ENCODE assay signal across 8 mouse cellular contexts in genomic region chr3:83002191-83002590, GRCm38 (mm10). TPM values are rescaled to one million over a fixed set of nuclear protein-coding genes. Genes with fewer than 3 reads are reported as not detected.
DNase-seq lines count a peak whose midpoint lies in the region; ATAC-seq and TF ChIP-seq lines count a peak whose summit lies in the region.

No protein-coding gene starts in this region.

- no peak overlapping the region for H3K9ac ChIP-seq in midbrain, embryonic 15.5 days
- H3K9ac ChIP-seq in limb, embryonic 14.5 days (ENCODE audit: low read depth, low read length, severe bottlenecking), result no peak overlapping the region

- no peaks in the 10 kb centered on the region for H3K27me3 ChIP-seq in cerebellum, adult 2 months (ENCODE audit: control insufficient read depth, insufficient read depth, low read length)
- peaks cover 10% of the 10 kb centered on the region; the same call in 1 of the 2 replicates for H3K27me3 ChIP-seq in midbrain, embryonic 10.5 days (ENCODE audit: low read depth, poor library complexity, severe bottlenecking)
- H3K27me3 ChIP-seq in midbrain, embryonic 15.5 days (replicated peaks), result no peaks in the 10 kb centered on the region
- no peaks in the 10 kb centered on the region for H3K27me3 ChIP-seq in limb, embryonic 14.5 days (ENCODE audit: control insufficient read depth, insufficient read depth, low read length)
- no peaks in the 10 kb centered on the region for H3K27me3 ChIP-seq in splenic B cell, adult 2 months (ENCODE audit: control insufficient read depth, insufficient read depth, low read length, poor library complexity, severe bottlenecking)

- no peak for TF ChIP-seq POLR2A in cerebellum, adult 2 months (IDR thresholded peaks at IDR 0.05; ENCODE audit: borderline replicate concordance, insufficient read depth, low read length)
- TF ChIP-seq POLR2A in bone marrow, adult 2 months (IDR thresholded peaks at IDR 0.05; ENCODE audit: borderline replicate concordance, control insufficient read depth, low read depth, low read length), result no peak
- TF ChIP-seq POLR2A in limb, embryonic 14.5 days (IDR thresholded peaks at IDR 0.05; ENCODE audit: borderline replicate concordance, extremely low read depth, insufficient read depth, insufficient read length), result no peak

- H3K4me3 ChIP-seq in cerebellum, adult 2 months (replicated peaks; ENCODE audit: insufficient read depth, low read depth, low read length), result no peak overlapping the region
- no peak overlapping the region for H3K4me3 ChIP-seq in midbrain, embryonic 10.5 days
- no peak overlapping the region for H3K4me3 ChIP-seq in midbrain, embryonic 15.5 days
- no peak overlapping the region for H3K4me3 ChIP-seq in bone marrow, adult 2 months (replicated peaks; ENCODE audit: control insufficient read depth, low read depth, low read length)
- no peak overlapping the region for H3K4me3 ChIP-seq in limb, embryonic 14.5 days (replicated peaks; ENCODE audit: low read length)

- H3K4me1 ChIP-seq in cerebellum, adult 2 months (ENCODE audit: control insufficient read depth, insufficient read depth, low read length), result no peaks in the 10 kb centered on the region
- H3K4me1 ChIP-seq in midbrain, embryonic 10.5 days, result peaks cover 4% of the 10 kb centered on the region; the same call in 1 of the 2 replicates
- H3K4me1 ChIP-seq in midbrain, embryonic 15.5 days, result 0 out of 2 replicates have a peak, but pooled peaks cover 5% of the 10 kb centered on the region
- H3K4me1 ChIP-seq in bone marrow, adult 2 months (ENCODE audit: control insufficient read depth, insufficient read depth, low read length), result no peaks in the 10 kb centered on the region
- no peaks in the 10 kb centered on the region; the same call in 1 of the 2 replicates for H3K4me1 ChIP-seq in limb, embryonic 14.5 days (ENCODE audit: control insufficient read depth, insufficient read depth, low read length)

- H3K27ac ChIP-seq in cerebellum, adult 2 months (ENCODE audit: insufficient read depth, low read length), result no peak overlapping the region
- H3K27ac ChIP-seq in midbrain, embryonic 10.5 days (replicated peaks), result no peak overlapping the region
- H3K27ac ChIP-seq in midbrain, embryonic 15.5 days, result no peak overlapping the region
- H3K27ac ChIP-seq in bone marrow, adult 2 months (ENCODE audit: control insufficient read depth, insufficient read depth, low read depth, low read length, poor library complexity), result no peak overlapping the region
- no peak overlapping the region for H3K27ac ChIP-seq in limb, embryonic 14.5 days (replicated peaks; ENCODE audit: low read depth, low read length)

- H3K9me3 ChIP-seq in midbrain, embryonic 10.5 days (replicated peaks), result no peaks in the 10 kb centered on the region
- no peaks in the 10 kb centered on the region for H3K9me3 ChIP-seq in midbrain, embryonic 15.5 days
- H3K9me3 ChIP-seq in limb, embryonic 14.5 days (ENCODE audit: control insufficient read depth, low read length), result no peaks in the 10 kb centered on the region

- no peaks in the 10 kb centered on the region for H3K36me3 ChIP-seq in midbrain, embryonic 10.5 days
- no peaks in the 10 kb centered on the region for H3K36me3 ChIP-seq in midbrain, embryonic 15.5 days (replicated peaks)
- no peaks in the 10 kb centered on the region for H3K36me3 ChIP-seq in limb, embryonic 14.5 days (ENCODE audit: control insufficient read depth, insufficient read depth, low read length)
- H3K36me3 ChIP-seq in splenic B cell, adult 2 months (ENCODE audit: control insufficient read depth, insufficient read depth, low read length, poor library complexity, severe bottlenecking), result no peaks in the 10 kb centered on the region

- TF ChIP-seq CTCF in cerebellum, adult 2 months (IDR thresholded peaks at IDR 0.05; ENCODE audit: borderline replicate concordance, insufficient read depth, low read depth, low read length), result peak; percentile 60; the same call in 1 of the 2 replicates
- peak; percentile 33; the same call in 1 of the 2 replicates for TF ChIP-seq CTCF in bone marrow, adult 2 months (IDR thresholded peaks at IDR 0.05; ENCODE audit: control insufficient read depth, insufficient read depth, low read length)

- peak; percentile 11 to 25 for DNase-seq in cerebellum, adult 2 months
- no peak for DNase-seq in cerebellum, adult 11-12 months
- peak; percentile 25 for DNase-seq in midbrain, embryonic 10.5 days (ENCODE audit: low spot score)
- DNase-seq in forelimb bud, embryonic 11.5 days (ENCODE audit: low read depth, low spot score), result peak; percentile 48
- DNase-seq in limb, embryonic 14.5 days (ENCODE audit: low spot score), result peak; percentile 77
- DNase-seq in splenic B cell, adult 2 months (ENCODE audit: low read depth, low spot score), result peak; percentile 61

- 1% methylated on average over 2 of the region's 2 CpGs for WGBS in cerebellum, adult 2 months
- 0% methylated on average over 2 of the region's 2 CpGs for WGBS in midbrain, embryonic 10.5 days
- 3% methylated on average over 2 of the region's 2 CpGs for WGBS in midbrain, embryonic 15.5 days
- WGBS in bone marrow, adult 2 months, result 0% methylated on average over 2 of the region's 2 CpGs
- WGBS in limb, embryonic 14.5 days, result 2% methylated on average over 2 of the region's 2 CpGs

- ATAC-seq in midbrain, embryonic 15.5 days (replicated peaks), result no peak
- ATAC-seq in limb, embryonic 14.5 days (ENCODE audit: low FRiP score, low read depth), result no peak

- H3K4me2 ChIP-seq in midbrain, embryonic 15.5 days, result no peak overlapping the region
- no peak overlapping the region for H3K4me2 ChIP-seq in limb, embryonic 14.5 days (replicated peaks; ENCODE audit: low read depth, low read length, severe bottlenecking)

RNA-seq across cellular contexts. Expression of gene Fgg, which starts 5.3 kb away (rescaled TPM):
- polyA plus RNA-seq in cerebellum, adult 2 months (2012; rRNA removed), result not detected in 2 replicates
- 0.06 TPM in 1 of 2 replicates, not detected in the other for polyA plus RNA-seq in midbrain, embryonic 10.5 days (2016; fragmentation: Nextera tagmentation; extraction: Ambion mirVana)
- polyA plus RNA-seq in midbrain, embryonic 15.5 days (2015; fragmentation: Nextera tagmentation; extraction: Ambion mirVana), result 0.09 and 3.4 TPM in 2 replicates
- 1.9 and 2.0 TPM in 2 replicates for polyA plus RNA-seq in bone marrow, adult 2 months (2011; ENCODE audit: insufficient read depth, insufficient read length, low replicate concordance, missing spikeins)
- 0.68 and 0.77 TPM in 2 replicates for polyA plus RNA-seq in limb, embryonic 14.5 days (2012; rRNA removed)
- 0.19 TPM in 1 of 2 replicates, not detected in the other for polyA plus RNA-seq in limb, embryonic 14.5 days (2014; fragmentation: Nextera tagmentation; extraction: Ambion mirVana)

RNA-seq across cellular contexts. Expression of gene Fga, which starts 23.7 kb away (rescaled TPM):
- 0.05 TPM in 1 of 2 replicates, not detected in the other for polyA plus RNA-seq in cerebellum, adult 2 months (2012; rRNA removed)
- not detected in 2 replicates for polyA plus RNA-seq in midbrain, embryonic 10.5 days (2016; fragmentation: Nextera tagmentation; extraction: Ambion mirVana)
- polyA plus RNA-seq in midbrain, embryonic 15.5 days (2015; fragmentation: Nextera tagmentation; extraction: Ambion mirVana), result 1.3 TPM in 1 of 2 replicates, not detected in the other
- polyA plus RNA-seq in bone marrow, adult 2 months (2011; ENCODE audit: insufficient read depth, insufficient read length, low replicate concordance, missing spikeins), result 2.0 and 3.0 TPM in 2 replicates
- 0.20 and 0.38 TPM in 2 replicates for polyA plus RNA-seq in limb, embryonic 14.5 days (2012; rRNA removed)
- not detected in 2 replicates for polyA plus RNA-seq in limb, embryonic 14.5 days (2014; fragmentation: Nextera tagmentation; extraction: Ambion mirVana)

RNA-seq across cellular contexts. Expression of gene Fgb, which starts 47.5 kb away (rescaled TPM):
- polyA plus RNA-seq in cerebellum, adult 2 months (2012; rRNA removed), result 0.03 TPM in 1 of 2 replicates, not detected in the other
- polyA plus RNA-seq in midbrain, embryonic 10.5 days (2016; fragmentation: Nextera tagmentation; extraction: Ambion mirVana), result not detected in 2 replicates
- polyA plus RNA-seq in midbrain, embryonic 15.5 days (2015; fragmentation: Nextera tagmentation; extraction: Ambion mirVana), result 0.51 TPM in 1 of 2 replicates, not detected in the other
- 1.5 and 8.1 TPM in 2 replicates for polyA plus RNA-seq in bone marrow, adult 2 months (2011; ENCODE audit: insufficient read depth, insufficient read length, low replicate concordance, missing spikeins)
- polyA plus RNA-seq in limb, embryonic 14.5 days (2012; rRNA removed), result 0.27 and 0.34 TPM in 2 replicates
- polyA plus RNA-seq in limb, embryonic 14.5 days (2014; fragmentation: Nextera tagmentation; extraction: Ambion mirVana), result not detected in 2 replicates

RNA-seq across cellular contexts. Expression of gene Plrg1, which starts 53.1 kb away (rescaled TPM):
- polyA plus RNA-seq in cerebellum, adult 2 months (2012; rRNA removed), result 60.5 and 62.5 TPM in 2 replicates
- polyA plus RNA-seq in midbrain, embryonic 10.5 days (2016; fragmentation: Nextera tagmentation; extraction: Ambion mirVana), result 144 and 150 TPM in 2 replicates
- polyA plus RNA-seq in midbrain, embryonic 15.5 days (2015; fragmentation: Nextera tagmentation; extraction: Ambion mirVana), result 104 and 108 TPM in 2 replicates
- polyA plus RNA-seq in bone marrow, adult 2 months (2011; ENCODE audit: insufficient read depth, insufficient read length, low replicate concordance, missing spikeins), result 10.9 and 30.1 TPM in 2 replicates
- polyA plus RNA-seq in limb, embryonic 14.5 days (2012; rRNA removed), result 80.3 and 93.3 TPM in 2 replicates
- 101 and 103 TPM in 2 replicates for polyA plus RNA-seq in limb, embryonic 14.5 days (2014; fragmentation: Nextera tagmentation; extraction: Ambion mirVana)
